Mouse (Mus musculus) right cerebral cortex, adult 2 months (tissue): ENCODE measurements around the gene Fam19a2.
A peak's percentile ranks its signal among the peaks of the same experiment; 100 is the strongest.

Experiments
- DNase-seq, 2 experiments: peaks; one replicate each; pipeline ENCODE4 v3.0.0; 2021 to 2022; ENCODE audit warnings: low spot score in 2 of 2

The Fam19a2 gene

GRCm38 (mm10) chr10:123385641-123386040 is 121.8 kb downstream of the Fam19a2 start:
- no peak for DNase-seq

GRCm38 (mm10) chr10:123395429-123395828 is 131.6 kb downstream of the Fam19a2 start:
- DNase-seq, result no peak

- no peak for DNase-seq
These were observed 134.3 kb downstream of the Fam19a2 start for GRCm38 (mm10) chr10:123398136-123398535.

GRCm38 (mm10) chr10:123401188-123401587 is 137.4 kb downstream of the Fam19a2 start:
- no peak for DNase-seq

GRCm38 (mm10) chr10:123402460-123402859 is 138.7 kb downstream of the Fam19a2 start:
- DNase-seq, result no peak

- DNase-seq, result no peak
These were observed 151.2 kb downstream of the Fam19a2 start for GRCm38 (mm10) chr10:123414953-123415352.

- DNase-seq, result peak in 1 of 2 experiments; percentile 2
These were observed 152.2 kb downstream of the Fam19a2 start for GRCm38 (mm10) chr10:123416024-123416423.

GRCm38 (mm10) chr10:123418616-123419173 is 154.9 kb downstream of the Fam19a2 start:
- no peak for DNase-seq

- DNase-seq, result no peak
These were observed 156.5 kb downstream of the Fam19a2 start for GRCm38 (mm10) chr10:123420249-123420648.

GRCm38 (mm10) chr10:123424482-123424881 is 160.7 kb downstream of the Fam19a2 start:
- no peak for DNase-seq

GRCm38 (mm10) chr10:123426527-123427363 is 162.9 kb downstream of the Fam19a2 start:
- peak; percentile 72 to 81 for DNase-seq

GRCm38 (mm10) chr10:123431569-123431968 is 167.8 kb downstream of the Fam19a2 start:
- no peak for DNase-seq

GRCm38 (mm10) chr10:123437576-123437975 is 173.8 kb downstream of the Fam19a2 start:
- DNase-seq, result no peak

GRCm38 (mm10) chr10:123456800-123457199 is 193.0 kb downstream of the Fam19a2 start:
- DNase-seq, result no peak

- no peak for DNase-seq
These were observed 196.7 kb downstream of the Fam19a2 start for GRCm38 (mm10) chr10:123460466-123460865.

GRCm38 (mm10) chr10:123462305-123462704 is 198.5 kb downstream of the Fam19a2 start:
- DNase-seq, result no peak

GRCm38 (mm10) chr10:123514749-123515148 is 251.0 kb downstream of the Fam19a2 start:
- DNase-seq, result no peak

GRCm38 (mm10) chr10:123520613-123521012 is 256.8 kb downstream of the Fam19a2 start:
- DNase-seq, result no peak

GRCm38 (mm10) chr10:123521203-123521602 is 257.4 kb downstream of the Fam19a2 start:
- no peak for DNase-seq

- no peak for DNase-seq
These were observed 261.6 kb downstream of the Fam19a2 start for GRCm38 (mm10) chr10:123525424-123525823.

- DNase-seq, result no peak
These were observed 262.3 kb downstream of the Fam19a2 start for GRCm38 (mm10) chr10:123526059-123526458.

GRCm38 (mm10) chr10:123536143-123536542 is 272.3 kb downstream of the Fam19a2 start:
- no peak for DNase-seq

GRCm38 (mm10) chr10:123548391-123548790 is 284.6 kb downstream of the Fam19a2 start:
- no peak for DNase-seq
